Mouse (Mus musculus) heart, adult 2 months (tissue): ENCODE data around the gene Cst6. TPM values are rescaled to one million over a fixed set of nuclear protein-coding genes. Genes with fewer than 3 reads are reported as not detected.
A peak's percentile ranks its signal among the peaks of the same experiment; 100 is the strongest.

ENCODE experiments used
- DNase-seq, 2 experiments: peaks; one replicate each; pipeline ENCODE4 v3.0.0; 2021
- H3K27ac ChIP-seq: fragments of 200-600 bp; 2 replicates; pipeline ENCODE4 v1.8.1; 2022
- H3K27me3 ChIP-seq: fragments of 200-500 bp; 2 replicates; pipeline ENCODE4 v1.6.1; 2012; ENCODE audit warnings: mild to moderate bottlenecking, low read length, inconsistent platforms, mixed read lengths; ENCODE audit not compliant: control insufficient read depth, insufficient read depth
- H3K36me3 ChIP-seq: fragments of 200-500 bp; 2 replicates; pipeline ENCODE4 v1.6.1; 2012; ENCODE audit warnings: low read length, inconsistent platforms; ENCODE audit not compliant: control insufficient read depth, insufficient read depth
- H3K4me1 ChIP-seq: fragments of 200-500 bp; 2 replicates; pipeline ENCODE4 v1.6.1; 2011; ENCODE audit warnings: low read length; ENCODE audit not compliant: control insufficient read depth, insufficient read depth
- H3K4me3 ChIP-seq: fragments of 200-600 bp; 2 replicates; pipeline ENCODE4 v1.8.1; 2022
- H3K79me2 ChIP-seq: fragments of 200-500 bp; replicated peaks from 2 replicates; pipeline ENCODE4 v1.6.1; 2012; ENCODE audit warnings: mild to moderate bottlenecking, inconsistent platforms, low read length, moderate library complexity, mixed read lengths; ENCODE audit not compliant: control insufficient read depth, insufficient read depth
- H3K9ac ChIP-seq: fragments of 200-500 bp; 2 replicates; pipeline ENCODE4 v1.6.1; 2012; ENCODE audit warnings: low read depth, mild to moderate bottlenecking, control low read depth, inconsistent platforms, low read length, mixed read lengths
- CTCF ChIP-seq: fragments of 200-600 bp; IDR thresholded peaks from 2 replicates; pipeline ENCODE4 v1.8.1; 2022; ENCODE audit warnings: antibody characterized with exemption, mild to moderate bottlenecking, moderate library complexity
- EP300 ChIP-seq: fragments of 200-500 bp; IDR thresholded peaks from 2 replicates; pipeline ENCODE4 v1.6.1; 2011; ENCODE audit warnings: low read depth, low read length, control low read depth; ENCODE audit not compliant: insufficient read depth
- POLR2A ChIP-seq: fragments of 200-500 bp; IDR thresholded peaks from 2 replicates; pipeline ENCODE4 v1.6.1; 2011; ENCODE audit warnings: mild to moderate bottlenecking, low read depth, low read length, control low read depth; ENCODE audit not compliant: insufficient read depth
- WGBS: fragments of 180-500 bp; shearing (Covaris S2); methylation state at CpG from one replicate; pipeline ENCODE4 v1.1.7; 2018; 5-methylcytosine and 5-hydroxymethylcytosine counted together
- intact Hi-C: fragments of 180-260 bp; cut with DNase I; formaldehyde crosslinking; loops from one replicate; pipeline ENCODE4 v1.15.1; 2025
- polyA plus RNA-seq: library from polyadenylated mRNA; depleted of rRNA; stranded (reverse); fragments of >200 nt; gene quantifications from 2 replicates; pipeline ENCODE4 v1.2.3, GENCODE M21; 2012
- total RNA-seq, 2 experiments: library from RNA; stranded (reverse); gene quantifications; 2 replicates each; pipeline ENCODE4 v1.2.3; 2021

Gene Cst6
- total and polyA plus RNA-seq, 3 experiments: 10.4 to 16.8 (median 10.9) TPM

GRCm38 (mm10) chr19:5348064-5348463 is 1.3 kb downstream of the Cst6 start:
- Histone ChIP-seq H3K79me2 (no peaks in the 10 kb centered on the region), H3K36me3 (no peaks in the 10 kb centered on the region), H3K4me1 (peaks cover 14% of the 10 kb centered on the region), H3K9ac (no peak overlapping the region), H3K27me3 (no peaks in the 10 kb centered on the region), H3K4me3 (no peak overlapping the region), H3K27ac (no peak overlapping the region)
- intact Hi-C loops: loop anchor here (1.0 to 5.0 kb wide), 3 partner anchors 10 to 151 kb away; no protein-coding TSS in a partner anchor
- WGBS: 69% methylated on average over 6 of the region's 6 CpGs
- no peak for DNase-seq
- TF ChIP-seq CTCF: no peak
- TF ChIP-seq POLR2A: no peak

- Histone ChIP-seq H3K36me3 (no peaks in the 10 kb centered on the region), H3K9ac (no peak overlapping the region), H3K27ac (peak overlapping the region; percentile 75), H3K27me3 (no peaks in the 10 kb centered on the region), H3K4me1 (peaks cover 20% of the 10 kb centered on the region), H3K79me2 (no peaks in the 10 kb centered on the region), H3K4me3 (no peak overlapping the region)
- WGBS: 38% methylated on average over 6 of the region's 6 CpGs
- no peak for TF ChIP-seq CTCF
- peak; percentile 69; the same call in 1 of the 2 replicates for TF ChIP-seq EP300
- peak; percentile 35; the same call in 1 of the 2 replicates for TF ChIP-seq POLR2A
- peak; percentile 55 to 75 for DNase-seq
- intact Hi-C loops: loop anchor here (5.0 kb wide), 1 partner anchor 148 kb away; no protein-coding TSS in a partner anchor
These were observed 3.9 kb downstream of the Cst6 start for GRCm38 (mm10) chr19:5345297-5346131.

GRCm38 (mm10) chr19:5341360-5341759 is 8.0 kb downstream of the Cst6 start:
- intact Hi-C loops: no loop called here
- WGBS: 39% methylated on average over 7 of the region's 7 CpGs
- Histone ChIP-seq H3K9ac (no peak overlapping the region), H3K4me3 (no peak overlapping the region), H3K79me2 (no peaks in the 10 kb centered on the region), H3K27me3 (no peaks in the 10 kb centered on the region), H3K4me1 (peaks cover 17% of the 10 kb centered on the region), H3K36me3 (no peaks in the 10 kb centered on the region), H3K27ac (peak overlapping the region; percentile 62)
- DNase-seq: peak; percentile 46 to 64
- TF ChIP-seq CTCF: no peak
- peak; percentile 46; the same call in 1 of the 2 replicates for TF ChIP-seq EP300
- no peak for TF ChIP-seq POLR2A

- 30% methylated on average over 5 of the region's 5 CpGs for WGBS
- 0 out of 2 replicates have a peak, but pooled peaks have one; percentile 42 for TF ChIP-seq EP300
- 0 out of 2 replicates have a peak, but pooled peaks have one; percentile 100 for TF ChIP-seq CTCF
- TF ChIP-seq POLR2A: no peak
- intact Hi-C loops: loop anchor here (1.0 to 2.0 kb wide), 2 partner anchors 10 to 91 kb away; no protein-coding TSS in a partner anchor
- Histone ChIP-seq H3K27ac (no peak overlapping the region), H3K79me2 (no peaks in the 10 kb centered on the region), H3K36me3 (no peaks in the 10 kb centered on the region), H3K4me3 (no peak overlapping the region), H3K27me3 (no peaks in the 10 kb centered on the region; the same call in 1 of the 2 replicates), H3K9ac (no peak overlapping the region), H3K4me1 (peaks cover 6% of the 10 kb centered on the region)
- peak; percentile 72 to 85 for DNase-seq
These were observed 11.4 kb downstream of the Cst6 start for GRCm38 (mm10) chr19:5337975-5338374.

- WGBS: 82% methylated on average over 6 of the region's 6 CpGs
- H3K27ac ChIP-seq: no peak within 1 kb of the TSS
These were observed 13.9 kb downstream of the Cst6 start, which contains the start of gene Catsper1 for GRCm38 (mm10) chr19:5335441-5335840. TSS of gene Catsper1 (plus strand) at chr19:5335741.

GRCm38 (mm10) chr19:5334741-5335140 is 14.6 kb downstream of the Cst6 start:
- no peak for TF ChIP-seq CTCF
- TF ChIP-seq EP300: no peak
- no peak for TF ChIP-seq POLR2A
- Histone ChIP-seq H3K9ac (no peak overlapping the region), H3K4me3 (no peak overlapping the region), H3K27me3 (no peaks in the 10 kb centered on the region; the same call in 1 of the 2 replicates), H3K36me3 (no peaks in the 10 kb centered on the region), H3K27ac (no peak overlapping the region), H3K79me2 (no peaks in the 10 kb centered on the region), H3K4me1 (no peaks in the 10 kb centered on the region)
- WGBS: 61% methylated on average over 5 of the region's 5 CpGs
- DNase-seq: no peak
- intact Hi-C loops: no loop called here

More at GRCm38 (mm10) chr19:5335441-5335840, 13.9 kb downstream of the Cst6 start, which contains the start of gene Catsper1:
- TF ChIP-seq CTCF (no peak), EP300 (no peak), POLR2A (no peak)
- intact Hi-C loops: no loop called here
- Histone ChIP-seq H3K79me2 (no peaks in the 10 kb centered on the region), H3K27me3 (no peaks in the 10 kb centered on the region; the same call in 1 of the 2 replicates), H3K4me1 (no peaks in the 10 kb centered on the region), H3K36me3 (no peaks in the 10 kb centered on the region), H3K4me3 (no peak within 1 kb of the TSS), H3K9ac (no peak within 1 kb of the TSS)
- DNase-seq: no peak
